Mouse (Mus musculus) lung, postnatal 0 days (tissue): Measurements from ENCODE around the gene Wbp1l.

ENCODE experiments used
- CTCF ChIP-seq: IDR thresholded peaks from 2 replicates; pipeline ENCODE4 v1.5.1; 2016; ENCODE audit warnings: antibody characterized with exemption, mild to moderate bottlenecking
- EP300 ChIP-seq: IDR thresholded peaks from 2 replicates; pipeline ENCODE4 v1.6.1; 2016; ENCODE audit warnings: antibody characterized with exemption, mild to moderate bottlenecking, control low read depth

- no peak for TF ChIP-seq CTCF
- no peak for TF ChIP-seq EP300
Measured at GRCm38 (mm10) chr19:46699011-46699481, 100.2 kb downstream of the Wbp1l start.
